Mouse (Mus musculus) heart, postnatal 36 days (tissue): Measurements from ENCODE around the gene Gja5. TPM values are rescaled to one million over a fixed set of nuclear protein-coding genes. Genes with fewer than 3 reads are reported as not detected.
"Not testable (repeated sequence)": the region's sequence is repeated elsewhere in the genome, so short reads cannot be mapped to it uniquely, and the experiment has no call there.

Experiments
- DNase-seq, 2 experiments: peaks; one replicate each; pipeline ENCODE4 v3.0.0; 2021 to 2022
- intact Hi-C: fragments of 180-260 bp; cut with DNase I; formaldehyde crosslinking; loops from one replicate; pipeline ENCODE4 v1.15.1; 2025
- total RNA-seq, 2 experiments: library from RNA; stranded (reverse); gene quantifications; 2 replicates each; pipeline ENCODE4 v1.2.3; 2021

Gene Gja5
- total RNA-seq, 2 experiments from 2014 or later, result 11.8 to 16.8 TPM

DNA sequence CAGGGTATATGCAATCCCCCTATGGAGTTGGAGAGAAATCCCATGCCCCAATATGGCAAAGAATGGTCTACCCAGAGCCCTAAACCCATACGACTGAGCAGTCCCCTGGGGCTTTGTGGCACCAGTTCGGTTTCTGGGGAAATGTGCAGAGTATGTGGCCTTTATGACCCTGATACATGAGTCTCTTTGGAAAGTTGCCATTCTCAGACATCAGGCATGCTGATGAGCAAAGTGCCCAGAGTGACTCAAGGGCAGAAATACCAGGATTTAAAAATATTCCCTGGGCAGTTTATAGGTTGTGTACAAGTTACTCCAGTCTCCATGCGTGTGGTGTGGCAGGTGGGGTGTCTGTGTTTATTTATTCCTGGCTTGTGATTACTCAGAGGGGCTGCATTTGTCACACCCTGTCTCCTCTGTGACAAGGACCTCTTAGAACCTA is 102.5 kb downstream of the Gja5 start:
- intact Hi-C loops, result no loop called here
- no peak for DNase-seq

DNA sequence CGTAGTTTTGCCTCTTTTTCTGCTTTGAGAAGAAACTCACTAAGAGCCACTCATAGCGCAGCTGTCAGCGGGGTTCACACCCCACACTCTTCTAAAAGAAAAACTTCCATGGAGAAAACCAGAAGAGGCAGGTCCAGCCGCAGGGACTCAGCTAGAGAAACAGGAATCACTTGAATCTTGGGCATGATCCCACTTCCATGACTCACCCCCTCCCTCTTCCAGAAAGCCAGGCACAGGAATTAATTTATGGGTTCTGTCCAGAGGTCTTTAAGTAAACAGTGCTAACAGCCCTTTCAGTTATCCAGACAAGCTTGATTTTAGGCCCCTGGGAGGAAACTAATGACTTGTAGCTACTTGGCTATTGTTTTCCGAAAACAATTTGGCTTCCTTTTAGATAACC is 120.7 kb downstream of the Gja5 start:
- intact Hi-C loops, result no loop called here
- DNase-seq, result peak; percentile 19 to 28

DNA sequence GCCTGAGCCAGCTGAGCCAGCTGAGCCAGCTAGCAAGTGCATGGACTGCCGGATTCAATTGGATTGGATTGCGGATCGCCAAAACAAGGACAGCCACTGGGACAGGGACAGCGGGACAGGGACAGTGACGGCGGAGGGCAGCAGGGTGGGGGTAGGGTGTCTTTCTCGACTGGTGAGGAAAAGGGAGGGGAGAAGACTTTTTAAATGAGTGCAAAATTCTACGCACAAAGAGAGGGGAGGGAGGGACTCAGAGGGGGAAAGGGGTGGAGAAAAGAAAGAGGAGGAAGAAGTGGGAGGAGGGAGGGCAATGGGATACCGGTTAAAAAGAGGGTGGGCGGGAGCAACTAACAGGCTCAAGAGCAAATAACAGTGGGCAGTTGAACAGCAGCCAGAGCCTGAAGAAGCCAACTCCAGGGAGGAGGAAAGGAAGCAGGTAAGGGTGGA is 127.6 kb downstream of the Gja5 start:
- DNase-seq, result peak in 1 of 2 experiments; percentile 9
- intact Hi-C loops, result loop anchor here (2.0 kb wide), 1 partner anchor 93 kb away; no protein-coding TSS in a partner anchor

DNA sequence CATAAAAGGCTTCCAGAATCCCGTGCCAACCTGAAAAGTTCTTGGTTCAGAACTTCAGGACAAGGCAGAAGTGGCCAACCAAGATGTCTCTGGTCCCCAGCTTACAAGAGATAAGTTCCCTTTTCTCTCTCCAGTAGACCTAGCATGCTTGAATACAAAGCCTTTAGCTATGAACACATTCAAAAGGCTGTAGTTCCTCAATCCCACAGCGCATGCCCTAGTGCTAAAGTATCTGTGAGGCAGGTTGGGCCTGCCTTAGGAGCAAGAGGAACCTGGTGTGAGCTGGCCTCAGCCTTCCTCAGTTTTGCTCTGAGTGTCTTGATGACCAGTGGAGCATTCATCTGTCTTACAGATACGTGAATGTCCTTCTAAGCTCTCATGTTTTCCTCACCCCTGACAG is 131.1 kb downstream of the Gja5 start:
- intact Hi-C loops, result no loop called here
- no peak for DNase-seq

DNA sequence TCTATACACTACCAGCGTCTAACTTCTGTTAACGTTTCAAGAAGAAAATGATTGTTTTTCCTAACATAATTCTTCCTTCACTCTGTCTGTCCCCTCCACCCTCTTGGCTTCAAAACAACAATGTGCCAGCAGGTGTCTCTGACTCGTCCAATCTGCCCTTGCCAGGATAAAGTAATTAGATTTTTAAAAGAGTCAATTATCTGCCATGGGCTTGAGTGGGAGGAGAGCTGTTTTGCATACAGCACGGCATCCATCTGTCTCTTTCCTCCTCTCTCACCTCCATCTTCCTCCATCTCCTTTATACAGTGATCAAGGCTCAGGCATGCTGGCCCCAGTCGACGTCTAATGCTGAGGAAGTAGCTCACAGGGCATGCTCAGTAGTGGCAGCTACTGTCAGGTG is 132.6 kb downstream of the Gja5 start:
- no peak for DNase-seq
- intact Hi-C loops, result no loop called here

DNA sequence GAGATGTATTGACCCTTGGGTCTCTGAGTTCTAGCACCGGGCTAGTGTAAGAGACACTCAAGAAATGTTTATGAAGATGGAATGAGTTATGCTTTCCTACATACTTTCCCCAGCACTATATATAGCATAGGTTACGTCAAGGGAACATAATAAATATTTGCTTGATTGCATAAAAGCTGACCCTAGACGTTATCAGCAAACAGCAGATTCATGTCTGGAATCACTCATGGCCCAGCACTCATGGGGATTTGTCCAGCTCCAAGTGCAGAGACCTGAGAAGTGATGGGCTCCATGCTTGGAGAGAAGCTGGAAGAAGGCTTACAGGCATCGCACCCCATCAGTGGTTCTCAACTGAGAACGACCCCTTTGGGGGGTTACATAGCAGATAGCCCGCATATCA is 135.2 kb downstream of the Gja5 start:
- intact Hi-C loops, result no loop called here

DNA sequence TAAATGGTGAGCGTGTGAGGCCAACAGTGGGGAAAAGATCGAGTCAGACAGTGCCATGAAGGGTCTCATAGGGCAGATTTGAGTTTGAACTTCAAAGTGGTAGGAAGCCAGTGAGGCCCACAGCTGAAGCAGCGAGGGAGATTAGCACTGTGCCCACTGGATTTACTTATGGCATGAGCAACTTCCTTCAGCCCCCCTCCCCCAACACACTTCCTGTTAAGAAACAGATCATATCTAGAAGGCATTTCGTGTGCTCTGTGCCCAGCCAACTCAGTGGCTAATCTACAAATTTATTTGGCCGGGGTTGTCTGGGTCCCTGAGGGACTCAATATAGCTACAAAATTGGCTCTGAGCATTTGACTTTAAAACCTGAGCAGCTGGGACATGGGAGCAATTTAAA is 139.7 kb downstream of the Gja5 start:
- intact Hi-C loops, result no loop called here
- no peak for DNase-seq

More for the DNA sequence above, 135.2 kb downstream of the Gja5 start:
- no peak for DNase-seq

DNA sequence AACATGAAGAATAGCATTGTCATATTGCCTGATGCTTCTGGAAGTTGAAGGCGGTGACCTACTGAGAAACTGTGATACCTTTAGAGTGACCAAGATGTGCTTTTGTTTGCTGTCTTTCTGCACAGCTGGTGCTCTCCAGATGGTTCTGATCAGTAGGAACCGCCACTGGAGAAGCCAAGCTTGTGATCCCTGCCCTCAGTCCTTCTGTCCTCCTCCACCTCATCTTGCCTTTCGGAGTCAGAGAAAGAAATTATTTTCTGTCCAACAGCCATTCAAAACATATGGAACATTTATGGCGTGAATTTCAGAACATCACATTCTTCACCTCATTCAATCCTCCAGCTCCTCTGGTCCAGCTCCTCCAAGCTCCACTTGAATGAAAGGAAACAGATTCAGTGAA is 143.3 kb downstream of the Gja5 start:
- DNase-seq, result no peak
- intact Hi-C loops, result no loop called here

DNA sequence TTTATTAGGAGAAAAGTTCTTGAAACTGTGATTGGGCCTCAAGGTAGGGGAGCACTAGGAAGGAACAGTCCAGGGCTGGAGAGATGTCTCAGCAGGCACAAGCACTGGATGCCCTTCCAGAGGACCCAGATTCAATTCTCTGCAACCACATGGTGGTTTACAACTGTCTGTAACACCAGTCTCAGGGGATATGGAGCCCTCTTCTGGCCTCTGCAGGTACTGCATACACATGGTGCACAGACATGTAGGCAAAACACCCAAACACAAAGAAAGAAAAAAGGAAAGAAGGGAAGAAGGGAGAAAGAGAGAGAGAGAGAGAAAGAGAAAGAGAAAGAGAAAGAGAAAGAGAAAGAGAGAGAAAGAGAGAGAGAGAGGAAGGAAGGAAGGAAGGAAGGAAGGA is 143.9 kb downstream of the Gja5 start:
- intact Hi-C loops, result no loop called here
- no peak for DNase-seq

DNA sequence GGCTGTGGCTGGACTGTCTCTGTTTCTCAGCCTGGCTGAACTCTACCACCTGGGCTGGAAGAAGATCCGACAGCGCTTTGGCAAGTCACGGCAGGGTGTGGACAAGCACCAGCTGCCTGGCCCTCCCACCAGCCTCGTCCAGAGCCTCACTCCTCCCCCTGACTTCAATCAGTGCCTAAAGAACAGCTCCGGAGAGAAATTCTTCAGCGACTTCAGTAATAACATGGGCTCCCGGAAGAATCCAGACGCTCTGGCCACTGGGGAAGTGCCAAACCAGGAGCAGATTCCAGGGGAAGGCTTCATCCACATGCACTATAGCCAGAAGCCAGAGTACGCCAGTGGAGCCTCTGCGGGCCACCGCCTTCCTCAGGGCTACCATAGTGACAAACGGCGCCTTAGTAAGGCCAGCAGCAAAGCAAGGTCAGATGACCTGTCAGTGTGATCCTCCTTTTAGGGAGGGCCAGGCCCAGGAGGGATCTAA is 146.8 kb downstream of the Gja5 start:
- no peak for DNase-seq
- intact Hi-C loops, result no loop called here

DNA sequence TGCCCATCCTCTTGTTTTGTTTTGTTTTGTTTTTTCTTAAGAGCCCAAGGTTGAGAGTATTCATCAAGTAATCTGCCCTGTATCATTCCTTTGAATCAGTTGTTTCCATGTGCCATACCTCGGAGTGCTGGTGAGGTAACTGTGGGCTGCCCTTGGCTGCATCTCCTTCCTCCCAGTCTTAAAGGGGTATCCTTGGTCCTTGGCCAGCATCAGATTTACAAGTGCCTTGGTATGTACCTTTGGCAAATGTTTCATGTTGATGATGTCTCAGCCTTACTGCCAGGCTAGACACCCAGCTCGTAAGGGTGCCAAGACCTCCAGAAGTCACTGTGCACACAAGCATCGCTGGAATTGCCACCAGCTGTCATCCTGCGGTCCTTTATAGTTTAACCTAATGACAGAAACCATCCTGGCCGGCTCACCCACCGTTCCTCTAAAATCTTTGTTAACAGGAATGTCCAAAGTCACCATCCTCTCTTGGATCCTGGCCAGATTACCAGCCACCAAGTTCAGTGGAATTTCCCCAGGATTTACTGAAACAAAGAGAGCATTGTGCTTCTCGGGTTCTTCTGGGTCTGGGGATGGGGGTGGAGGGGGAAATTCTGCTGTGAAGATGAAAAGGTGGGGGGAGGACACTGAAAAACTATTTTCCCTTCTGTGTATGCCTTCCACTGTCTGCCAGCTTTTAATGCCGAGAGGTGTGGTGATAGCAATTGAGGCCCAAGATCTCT is 147.7 kb downstream of the Gja5 start:
- intact Hi-C loops, result no loop called here
- DNase-seq, result no peak

DNA sequence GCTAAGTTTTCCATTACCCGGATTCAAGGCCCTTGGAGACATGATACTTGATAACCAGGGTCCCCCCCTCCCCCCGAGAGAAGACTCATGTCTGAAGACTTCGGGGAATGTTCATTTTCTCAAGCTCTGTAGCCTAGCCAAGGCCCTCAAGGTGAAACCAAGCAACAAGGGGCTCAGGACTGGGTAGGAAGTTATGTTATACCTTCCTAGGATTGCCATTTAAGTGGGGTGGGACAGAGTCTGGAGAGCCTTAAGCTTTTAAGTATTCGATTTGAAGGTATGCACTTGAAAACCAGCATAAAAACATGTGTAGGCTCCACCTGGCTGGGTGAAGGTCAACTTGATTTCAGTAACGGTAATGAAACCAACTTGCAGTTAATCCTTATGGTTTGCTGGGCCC is 154.2 kb downstream of the Gja5 start:
- no peak for DNase-seq
- intact Hi-C loops, result no loop called here

DNA sequence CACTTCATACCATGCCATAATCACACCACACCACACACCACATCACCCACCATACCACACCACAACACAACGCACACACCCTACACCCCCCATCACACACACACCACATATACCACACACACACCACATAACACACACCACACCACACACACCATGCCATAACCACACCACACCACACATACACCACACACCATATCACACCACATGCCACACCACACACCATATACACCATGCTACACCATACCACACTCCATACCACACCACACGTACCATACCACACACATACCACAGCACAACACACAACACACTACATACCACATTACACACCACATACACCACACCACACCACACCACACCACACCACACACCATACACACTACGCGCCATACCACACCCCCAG is 155.6 kb downstream of the Gja5 start:
- DNase-seq, result no peak
- intact Hi-C loops, result no loop called here

DNA sequence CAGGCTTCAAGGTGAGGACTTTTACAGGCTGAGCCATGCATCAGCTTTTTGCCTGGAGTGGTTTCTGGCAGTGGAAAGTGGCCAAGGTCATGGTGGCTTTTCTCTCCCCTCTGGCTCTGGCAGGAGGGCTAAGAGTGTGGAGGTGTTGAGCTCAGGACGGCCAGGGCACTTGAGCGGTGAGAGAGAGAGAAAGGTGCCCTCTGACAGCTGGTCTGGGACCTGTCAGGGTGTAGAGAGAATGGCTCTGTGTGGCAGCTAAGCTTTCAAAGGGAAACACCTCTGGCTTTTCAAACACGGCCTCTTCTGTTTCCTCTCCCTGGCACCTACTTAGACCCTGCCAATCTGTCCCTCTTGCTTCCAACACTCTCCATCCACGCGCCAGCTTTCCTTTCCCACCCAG is 158.3 kb downstream of the Gja5 start:
- peak; percentile 25 to 46 for DNase-seq
- intact Hi-C loops, result no loop called here

DNA sequence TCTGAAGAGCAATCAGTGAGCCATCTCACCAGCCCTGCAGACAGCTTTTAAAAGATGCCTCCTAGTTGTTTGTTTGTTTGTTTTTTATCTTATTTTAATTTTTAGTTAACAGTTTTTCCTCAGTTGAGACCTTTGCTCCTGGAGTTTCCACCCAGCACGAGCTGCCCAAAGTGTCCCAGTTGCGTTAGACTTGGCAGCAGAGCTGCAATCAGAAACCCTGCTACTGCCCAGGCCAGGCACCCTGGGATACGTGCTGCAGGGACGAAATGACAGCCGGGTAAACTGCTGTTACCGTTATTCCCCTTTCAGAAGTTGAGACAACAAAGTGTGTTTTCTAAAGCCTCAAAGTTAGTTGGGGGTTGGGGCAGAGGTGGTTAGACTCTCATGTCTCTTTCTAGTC is 159.6 kb downstream of the Gja5 start:
- no peak for DNase-seq
- intact Hi-C loops, result no loop called here

DNA sequence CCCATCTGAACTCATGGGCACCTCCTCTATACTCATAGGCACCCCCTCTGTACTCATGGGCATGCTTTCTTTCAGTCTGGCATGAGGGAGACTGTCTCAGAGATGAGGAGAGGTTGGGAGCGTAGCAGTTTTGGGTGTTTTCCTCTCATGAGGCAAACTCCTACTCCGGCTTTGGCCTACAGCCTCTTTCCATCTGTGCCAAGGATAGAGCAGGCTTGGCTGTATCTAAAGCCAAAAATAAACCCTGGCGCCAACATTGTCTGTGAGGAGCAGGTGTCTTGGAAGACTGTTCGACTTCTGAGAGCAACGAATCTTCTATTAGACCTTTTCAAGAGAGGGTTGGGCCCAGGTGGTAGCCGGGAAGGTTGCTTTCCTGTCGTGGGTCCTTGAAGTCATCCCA is 165.1 kb downstream of the Gja5 start:
- intact Hi-C loops, DNase-seq: not testable (repeated sequence)

DNA sequence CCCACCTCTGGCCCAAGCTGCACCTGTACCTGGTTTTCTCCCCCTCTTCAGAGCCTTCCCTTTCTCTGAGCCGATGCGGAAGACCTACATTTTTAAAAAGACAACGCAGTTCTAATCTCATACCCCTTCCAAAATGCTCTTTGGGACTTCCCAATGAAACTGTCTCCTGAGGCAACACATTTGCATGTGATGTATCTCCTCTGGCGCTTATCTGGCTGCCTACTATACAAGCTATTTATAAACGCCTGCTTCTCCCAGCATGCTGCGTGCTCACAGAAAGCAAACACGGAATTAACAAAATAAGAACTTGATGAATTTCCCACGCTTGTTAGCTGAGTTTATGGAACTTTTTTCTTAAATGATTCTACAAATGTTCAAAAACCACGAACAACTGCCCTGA is 167.4 kb downstream of the Gja5 start:
- DNase-seq, intact Hi-C loops: not testable (repeated sequence)

DNA sequence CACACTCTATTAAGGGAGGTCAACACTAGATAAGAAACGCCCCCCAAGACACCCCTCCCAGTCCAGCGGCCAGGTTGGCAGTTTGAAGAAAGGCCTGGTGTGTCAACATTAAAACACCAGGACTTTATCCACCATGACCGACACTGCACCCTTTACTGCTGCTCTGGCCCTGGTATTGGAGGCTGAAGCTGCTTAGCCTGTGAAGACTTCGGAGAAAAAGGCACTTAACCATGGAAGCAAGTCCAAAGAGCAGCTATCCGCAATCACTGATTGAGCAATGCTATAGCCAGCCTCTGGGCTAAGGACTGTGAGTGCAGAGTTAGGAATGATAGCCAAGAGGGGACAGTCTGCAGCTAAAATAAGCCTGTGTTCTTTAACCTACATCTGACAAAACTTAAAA is 167.9 kb downstream of the Gja5 start:
- DNase-seq, intact Hi-C loops: not testable (repeated sequence)

DNA sequence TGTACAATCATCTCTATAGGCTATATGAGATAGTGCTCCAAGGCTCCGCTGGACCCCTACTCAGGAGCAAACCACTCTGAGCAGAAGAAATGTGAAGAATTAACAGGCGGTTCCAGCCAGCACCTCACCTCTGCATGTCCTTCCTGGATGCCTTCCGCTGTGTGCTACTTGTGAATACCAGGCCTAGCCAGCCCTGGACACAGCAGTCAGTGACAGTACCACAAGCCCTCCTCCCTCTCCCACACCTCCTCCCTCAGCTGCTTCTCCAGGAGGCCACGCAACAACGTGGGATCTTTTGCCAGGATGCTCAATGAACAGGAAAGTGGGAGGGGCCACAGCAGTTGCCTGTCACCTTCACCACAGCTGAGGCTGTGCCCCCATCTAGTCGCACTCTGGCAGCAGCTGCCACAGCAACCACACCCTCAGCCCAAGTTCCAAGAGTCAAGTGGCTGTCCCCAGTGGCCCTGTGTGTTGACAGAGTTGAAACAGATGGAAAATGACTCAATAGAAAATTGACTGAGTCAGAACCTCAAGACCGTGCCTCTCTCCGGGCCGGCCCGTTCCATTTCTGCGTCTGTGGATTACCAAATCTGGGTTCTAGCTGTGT is 171.4 kb downstream of the Gja5 start:
- DNase-seq, result not testable (repeated sequence)
- intact Hi-C loops, result loop anchor here (1.0 to 2.0 kb wide), 2 partner anchors 109 to 138 kb away; no protein-coding TSS in a partner anchor

DNA sequence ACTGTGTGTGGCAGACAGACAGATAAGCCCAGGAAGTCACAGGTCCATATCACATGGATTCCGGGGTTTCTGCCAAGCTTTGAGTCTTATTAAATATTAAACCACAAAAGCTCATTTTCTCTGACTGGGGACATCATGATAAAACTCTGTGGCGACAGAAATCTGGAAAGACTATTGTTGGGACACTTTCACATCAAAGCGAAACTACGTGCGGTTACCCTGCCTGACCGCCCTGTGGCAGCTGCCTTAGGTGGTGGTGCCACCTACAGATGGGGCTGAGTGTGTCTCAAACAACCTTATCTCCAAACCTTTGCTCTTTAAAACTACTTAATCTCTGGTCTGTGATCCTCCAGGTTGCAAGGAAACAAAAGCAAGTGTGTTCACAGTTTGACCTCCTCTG is 171.9 kb downstream of the Gja5 start:
- peak; percentile 43 to 51 for DNase-seq
- intact Hi-C loops, result loop anchor here (1.0 to 2.0 kb wide), 2 partner anchors 108 to 138 kb away; no protein-coding TSS in a partner anchor

DNA sequence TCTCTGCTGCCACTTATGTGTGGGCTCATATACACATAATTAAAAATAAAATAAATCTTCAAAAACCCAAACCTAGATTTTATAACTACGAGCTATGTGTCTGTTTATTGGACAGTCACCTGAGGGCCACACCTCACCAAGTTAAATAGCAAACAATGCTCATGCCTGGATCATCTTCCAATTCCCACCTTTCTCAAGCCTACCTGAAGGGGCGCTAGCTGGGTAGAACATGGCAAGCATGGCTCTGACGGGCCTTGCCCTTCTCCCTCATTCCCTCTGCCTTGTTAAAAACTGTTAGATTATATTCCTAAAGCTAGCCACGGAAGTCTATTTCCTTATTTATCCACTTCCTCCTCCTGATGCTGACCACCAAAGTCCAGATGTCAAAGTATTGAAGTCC is 173.9 kb downstream of the Gja5 start:
- intact Hi-C loops, result no loop called here
- DNase-seq, result no peak

DNA sequence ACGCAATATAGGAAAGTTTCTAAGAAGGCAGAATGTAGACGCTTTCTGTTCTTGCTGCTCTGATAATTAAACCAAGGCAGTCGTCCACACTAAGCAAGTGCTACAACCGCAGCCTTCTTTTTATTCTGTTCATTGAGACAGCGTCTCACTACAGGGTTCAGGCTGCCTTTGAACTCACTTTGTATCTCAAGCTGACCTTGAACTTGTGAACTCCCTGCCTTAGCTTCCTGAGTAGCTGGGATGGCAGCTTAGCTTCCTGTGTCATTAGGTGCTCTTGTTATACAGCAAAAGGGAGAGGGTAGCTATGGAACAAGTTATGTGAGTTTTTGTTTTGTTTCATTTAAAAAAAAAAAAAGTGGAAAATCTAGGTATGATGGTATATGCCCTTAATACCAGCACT is 177.7 kb downstream of the Gja5 start:
- intact Hi-C loops, result loop anchor here (5.0 kb wide), 1 partner anchor 260 kb away; no protein-coding TSS in a partner anchor

More for the DNA sequence above, 177.7 kb downstream of the Gja5 start:
- DNase-seq, result no peak
